Mouse (Mus musculus) frontal cortex, adult 2 months (tissue): ENCODE data around the gene Eps8l1. TPM values are rescaled to one million over a fixed set of nuclear protein-coding genes. Genes with fewer than 3 reads are reported as not detected.

Source experiments
- DNase-seq, 2 experiments: peaks; one replicate each; pipeline ENCODE4 v3.0.0; 2022; ENCODE audit warnings: low spot score in 1 of 2; ENCODE audit errors: extremely low spot score in 1 of 2
- polyA plus RNA-seq: library from polyadenylated mRNA; depleted of rRNA; stranded (reverse); fragments of >200 nt; gene quantifications from 2 replicates; pipeline ENCODE4 v1.2.3, GENCODE M21; 2012

Gene Eps8l1
- polyA plus RNA-seq, 1 experiment: 8.2 TPM

GRCm38 (mm10) chr7:4507220-4507619 is 46.7 kb downstream of the Eps8l1 start:
- no peak for DNase-seq

GRCm38 (mm10) chr7:4508062-4508738 is 47.7 kb downstream of the Eps8l1 start:
- peak; percentile 44 to 65 for DNase-seq

- no peak for DNase-seq
These were observed 48.3 kb downstream of the Eps8l1 start for GRCm38 (mm10) chr7:4508739-4509116.

- peak in 1 of 2 experiments; percentile 71 for DNase-seq
These were observed 49.6 kb downstream of the Eps8l1 start for GRCm38 (mm10) chr7:4509863-4510608.

- no peak for DNase-seq
These were observed 51.2 kb downstream of the Eps8l1 start for GRCm38 (mm10) chr7:4511489-4512224.

- peak in 1 of 2 experiments; percentile 51 for DNase-seq
These were observed 52.8 kb downstream of the Eps8l1 start for GRCm38 (mm10) chr7:4513236-4513635.

- DNase-seq: no peak
These were observed 53.6 kb downstream of the Eps8l1 start for GRCm38 (mm10) chr7:4513829-4514712.

- DNase-seq: no peak
These were observed 55.4 kb downstream of the Eps8l1 start for GRCm38 (mm10) chr7:4515853-4516252.

GRCm38 (mm10) chr7:4516332-4517050 is 56.0 kb downstream of the Eps8l1 start, which contains the start of gene Tnnt1:
Gene Tnnt1, minus strand, starts transcription at chr7:4516382.
- no peak for DNase-seq

- DNase-seq: no peak
These were observed 58.0 kb downstream of the Eps8l1 start for GRCm38 (mm10) chr7:4518487-4518886.

GRCm38 (mm10) chr7:4521231-4522003 is 60.9 kb downstream of the Eps8l1 start:
- no peak for DNase-seq

GRCm38 (mm10) chr7:4522292-4522691 is 61.8 kb downstream of the Eps8l1 start:
- no peak for DNase-seq

GRCm38 (mm10) chr7:4523205-4524130 is 63.0 kb downstream of the Eps8l1 start:
- no peak for DNase-seq

GRCm38 (mm10) chr7:4524212-4524922 is 63.9 kb downstream of the Eps8l1 start, which contains the start of gene Tnni3:
Gene Tnni3, minus strand, starts transcription at chr7:4524229.
- peak in 1 of 2 experiments; percentile 60 for DNase-seq

GRCm38 (mm10) chr7:4526341-4527301 is 66.1 kb downstream of the Eps8l1 start:
- DNase-seq: peak in 1 of 2 experiments; percentile 79

GRCm38 (mm10) chr7:4527302-4527689 is 66.8 kb downstream of the Eps8l1 start:
- no peak for DNase-seq
